Mouse (Mus musculus) left cerebral cortex, postnatal 10 days (tissue): ENCODE data around the gene Cym. TPM values are rescaled to one million over a fixed set of nuclear protein-coding genes. Genes with fewer than 3 reads are reported as not detected.

Source experiments
- DNase-seq, 2 experiments: peaks; one replicate each; pipeline ENCODE4 v3.0.0; 2021 to 2022; ENCODE audit warnings: low spot score in 2 of 2, mixed read lengths in 1 of 2; ENCODE audit errors: extremely low spot score in 1 of 2
- intact Hi-C: fragments of 180-260 bp; cut with DNase I; formaldehyde crosslinking; loops from one replicate; pipeline ENCODE4 v1.15.1; 2025
- total RNA-seq, 2 experiments: library from RNA; stranded (reverse); gene quantifications; 2 replicates each; pipeline ENCODE4 v1.2.3; 2021

Gene Cym
- total RNA-seq, 2 experiments from 2014 or later: 0.28 TPM; not detected in 1

DNA sequence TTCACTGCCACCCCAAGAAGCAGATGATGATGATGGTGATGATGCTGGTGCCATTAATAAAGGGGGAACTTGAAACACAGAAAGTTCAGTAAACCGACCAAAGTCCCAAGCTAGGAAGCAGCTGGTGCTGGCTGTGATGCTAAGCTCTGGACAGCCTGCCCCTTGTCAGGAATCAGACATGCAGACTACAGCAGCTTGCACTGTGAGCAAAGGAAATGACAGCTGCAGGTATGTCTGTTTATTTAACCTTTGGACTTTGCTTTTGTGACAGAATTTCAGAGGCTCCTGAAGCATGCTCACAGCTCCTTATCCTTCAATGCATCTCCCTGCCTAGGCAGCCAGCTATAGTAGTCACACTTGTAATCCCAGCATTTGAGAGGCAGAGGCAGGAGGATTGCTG, 9.0 kb upstream of the Cym start, which contains the start of gene A630076J17Rik:
A630076J17Rik (plus strand) TSS at position 88 of the 400 bp plus-strand sequence.
- DNase-seq: no peak
- intact Hi-C loops: loop anchor here (5.0 to 10.0 kb wide), 2 partner anchors 124 to 232 kb away; no protein-coding TSS in a partner anchor

DNA sequence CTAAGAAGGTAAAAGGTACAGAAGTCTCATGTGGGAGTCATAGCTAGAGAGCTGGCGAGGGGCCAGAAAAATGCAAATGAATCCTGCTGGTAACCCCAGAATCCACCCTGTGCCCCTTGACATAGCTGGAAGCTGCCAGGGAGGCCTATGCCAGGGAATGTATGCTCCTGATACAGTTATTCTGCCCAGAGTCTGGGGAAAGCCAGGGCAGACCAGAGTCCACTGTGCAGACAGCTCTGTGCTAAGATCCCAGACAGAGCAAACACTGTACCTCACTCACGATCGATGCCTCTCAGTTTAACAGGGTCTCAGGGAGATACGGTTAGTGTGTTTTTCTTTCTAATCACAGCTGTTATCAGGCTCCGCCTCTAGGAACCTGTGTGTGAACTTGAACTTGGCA, 8.3 kb upstream of the Cym start:
- intact Hi-C loops: loop anchor here (5.0 to 10.0 kb wide), 2 partner anchors 125 to 232 kb away; no protein-coding TSS in a partner anchor
- DNase-seq: no peak

DNA sequence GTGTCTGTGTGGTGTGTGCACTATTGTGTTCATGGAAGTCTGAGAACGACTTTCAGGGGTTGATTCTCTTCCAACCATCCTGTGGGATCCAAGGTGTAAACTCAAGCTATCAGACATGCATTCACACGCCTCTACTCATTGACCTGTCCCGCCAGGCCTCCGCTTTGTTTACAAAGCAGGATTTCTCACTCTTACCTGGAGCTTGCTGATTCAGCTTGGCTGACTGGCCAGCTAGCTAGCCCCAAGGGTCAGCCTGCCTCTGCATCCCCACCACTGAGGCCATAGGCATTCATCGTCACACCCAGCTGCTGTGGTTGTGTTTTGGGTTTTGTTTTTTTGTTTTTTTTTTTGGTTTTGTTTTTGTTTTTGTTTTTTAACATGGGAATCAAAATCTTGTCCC, 7.7 kb upstream of the Cym start:
- intact Hi-C loops: no loop called here
- DNase-seq: no peak

DNA sequence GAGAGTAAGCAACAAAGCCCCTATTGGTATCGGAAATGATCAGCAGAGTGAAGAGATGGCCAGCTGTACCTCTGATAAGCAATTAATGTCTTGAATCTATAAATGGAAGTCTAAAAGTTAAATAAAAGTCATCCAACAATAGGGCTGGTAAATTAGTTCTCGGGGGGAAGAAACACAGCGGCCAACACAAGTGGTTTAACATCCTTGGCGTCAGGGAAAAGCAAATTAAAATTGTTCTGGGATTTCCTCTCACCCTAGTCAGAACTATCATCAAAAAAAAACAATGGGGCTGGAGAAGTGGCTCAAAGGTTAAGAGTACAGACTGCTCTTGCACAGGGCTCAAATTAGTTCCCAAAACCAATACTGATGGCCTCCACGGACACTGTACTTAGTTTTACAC, 4.3 kb upstream of the Cym start:
- intact Hi-C loops: no loop called here
- no peak for DNase-seq

DNA sequence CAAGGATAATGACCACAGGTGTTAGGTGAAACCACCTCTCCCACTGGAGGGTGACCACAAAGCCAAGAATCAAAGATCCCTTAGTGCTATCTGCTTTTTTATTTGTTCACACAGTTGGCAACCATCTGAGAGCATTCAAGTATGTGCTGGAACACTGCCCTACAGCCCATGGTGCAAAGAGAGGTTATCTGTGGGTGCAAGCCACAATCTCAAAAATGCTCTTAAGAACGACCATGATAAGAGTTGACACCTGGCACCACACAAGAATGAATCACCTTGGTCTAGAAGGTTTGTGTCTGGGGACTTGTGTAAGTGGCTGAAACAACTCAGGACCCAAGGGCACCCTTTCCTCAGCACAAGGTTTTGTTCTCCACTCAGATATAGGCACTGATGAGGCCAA, 1.7 kb upstream of the Cym start:
- intact Hi-C loops: no loop called here

DNA sequence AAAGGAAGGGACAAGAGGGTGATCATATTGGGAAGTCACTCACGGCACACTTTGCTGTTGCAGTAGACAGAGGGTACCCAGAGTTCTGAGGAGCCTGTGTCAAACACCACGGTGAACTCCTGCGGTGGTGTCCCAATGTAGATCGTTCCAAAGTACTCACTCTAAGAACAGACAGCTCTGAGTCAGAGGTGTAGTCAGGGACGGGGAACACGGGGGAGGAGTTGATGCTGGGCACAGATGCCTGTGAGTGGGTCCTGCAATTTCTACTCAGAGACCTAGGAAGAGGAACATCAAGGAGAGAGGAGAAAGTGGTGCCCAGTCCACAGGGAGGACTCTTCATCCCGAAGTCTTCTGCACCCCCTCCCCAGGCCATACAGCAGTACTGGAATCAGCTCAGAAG, 3.0 kb downstream of the Cym start:
- no peak for DNase-seq
- intact Hi-C loops: no loop called here

More for the DNA sequence above, 1.7 kb upstream of the Cym start:
- DNase-seq: no peak

DNA sequence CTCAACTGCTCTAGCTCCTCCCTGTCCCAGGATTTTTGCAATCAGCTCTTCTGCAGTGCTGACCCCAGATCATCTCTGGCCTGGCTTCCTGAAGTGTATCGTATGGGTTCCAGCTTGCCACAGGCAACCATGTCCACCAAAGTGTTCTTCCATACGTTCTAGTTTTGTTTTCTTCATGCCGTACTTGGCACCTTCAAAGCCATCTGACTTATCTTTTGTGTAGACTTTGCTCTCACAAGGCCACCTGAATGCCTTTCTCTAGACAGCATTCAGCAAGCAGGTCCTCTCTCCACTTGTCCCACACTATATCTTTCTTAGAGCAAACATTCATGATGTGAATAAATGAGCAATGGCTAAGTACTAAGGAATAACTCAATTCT, 4.4 kb downstream of the Cym start:
- no peak for DNase-seq
- intact Hi-C loops: no loop called here

DNA sequence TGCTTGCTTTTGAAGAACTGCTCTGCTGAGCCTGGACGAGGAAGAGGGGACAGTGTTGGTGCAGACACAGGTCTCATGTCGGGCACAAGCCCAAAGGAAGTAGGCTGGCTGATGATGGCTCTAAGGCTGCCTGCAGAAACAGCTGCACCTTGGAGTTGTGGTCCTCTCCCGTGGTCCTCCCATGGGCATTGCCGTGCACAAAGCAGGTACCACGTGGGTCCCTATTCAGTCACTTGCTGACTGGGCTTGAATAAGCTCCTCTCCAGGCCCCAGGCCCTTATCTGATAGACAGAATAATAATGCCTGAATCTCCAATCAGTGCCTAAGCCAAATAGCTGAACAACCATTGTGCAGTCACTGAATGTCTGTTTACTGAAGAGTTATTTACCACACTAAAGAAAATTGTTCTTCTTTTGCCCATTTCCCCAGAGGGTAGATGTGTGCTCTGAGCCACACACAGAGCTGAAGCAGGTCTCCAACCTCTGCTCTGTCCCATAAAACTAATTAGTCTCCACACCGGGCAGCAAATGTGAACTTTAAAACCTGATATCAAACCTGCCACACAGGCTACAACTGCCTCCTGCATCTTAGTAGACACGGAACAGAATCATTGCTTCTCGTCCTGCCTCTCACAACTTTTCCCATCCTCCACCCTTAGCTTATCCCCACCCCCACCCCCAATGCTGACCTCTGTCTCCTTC, 5.0 kb downstream of the Cym start:
- DNase-seq: no peak
- intact Hi-C loops: no loop called here

DNA sequence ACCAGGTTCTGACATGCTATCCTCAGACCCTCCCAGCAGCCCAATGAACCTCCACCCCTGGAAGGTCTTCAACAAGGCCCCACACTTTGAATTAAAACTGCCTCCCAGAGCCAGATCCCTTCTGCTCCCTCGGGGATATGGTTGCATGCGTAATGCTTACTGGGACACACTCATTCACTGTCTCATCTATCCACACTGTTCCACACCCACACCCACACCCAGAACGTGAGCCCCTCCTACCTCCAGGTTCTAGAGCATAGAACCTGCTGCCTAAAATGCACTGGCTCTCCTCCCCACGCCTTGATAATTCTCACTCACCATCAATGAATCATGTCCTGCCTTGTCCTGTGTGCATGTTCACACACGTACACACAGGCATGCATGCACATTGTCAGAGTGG, 6.9 kb downstream of the Cym start:
- intact Hi-C loops: no loop called here
- no peak for DNase-seq

DNA sequence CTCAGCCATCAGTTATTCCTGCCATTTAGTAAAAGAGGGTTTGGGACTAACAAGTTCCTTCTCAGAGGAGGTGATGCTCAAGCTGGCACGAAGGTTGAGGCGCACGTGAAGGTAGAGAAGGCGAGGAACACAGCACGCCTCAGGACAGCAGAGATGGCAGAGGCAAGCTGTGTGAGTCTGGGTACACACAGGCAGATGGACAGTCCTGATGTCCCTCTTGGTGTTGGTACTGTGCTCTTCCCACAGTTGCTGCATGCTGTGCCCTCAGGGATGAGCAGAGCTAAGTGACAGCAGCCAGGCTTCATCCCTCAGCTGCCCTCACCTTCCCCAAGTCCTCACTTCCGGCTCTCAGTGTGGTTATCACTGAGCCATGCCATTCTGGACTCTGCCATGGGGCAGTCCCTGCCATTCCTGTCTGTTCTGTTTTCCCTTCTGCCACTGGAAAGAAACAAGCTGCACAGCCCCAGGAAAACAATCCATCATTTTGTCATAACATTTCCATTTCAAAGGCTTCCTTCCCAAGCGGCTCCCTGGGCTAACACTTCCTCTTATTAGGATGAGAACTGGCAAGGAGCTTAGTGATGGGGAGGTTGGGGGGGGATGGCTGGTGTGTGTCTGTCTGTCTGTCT, 13.8 kb downstream of the Cym start:
- DNase-seq: no peak
- intact Hi-C loops: loop anchor here (2.0 kb wide), 1 partner anchor 67 kb away; no protein-coding TSS in a partner anchor

DNA sequence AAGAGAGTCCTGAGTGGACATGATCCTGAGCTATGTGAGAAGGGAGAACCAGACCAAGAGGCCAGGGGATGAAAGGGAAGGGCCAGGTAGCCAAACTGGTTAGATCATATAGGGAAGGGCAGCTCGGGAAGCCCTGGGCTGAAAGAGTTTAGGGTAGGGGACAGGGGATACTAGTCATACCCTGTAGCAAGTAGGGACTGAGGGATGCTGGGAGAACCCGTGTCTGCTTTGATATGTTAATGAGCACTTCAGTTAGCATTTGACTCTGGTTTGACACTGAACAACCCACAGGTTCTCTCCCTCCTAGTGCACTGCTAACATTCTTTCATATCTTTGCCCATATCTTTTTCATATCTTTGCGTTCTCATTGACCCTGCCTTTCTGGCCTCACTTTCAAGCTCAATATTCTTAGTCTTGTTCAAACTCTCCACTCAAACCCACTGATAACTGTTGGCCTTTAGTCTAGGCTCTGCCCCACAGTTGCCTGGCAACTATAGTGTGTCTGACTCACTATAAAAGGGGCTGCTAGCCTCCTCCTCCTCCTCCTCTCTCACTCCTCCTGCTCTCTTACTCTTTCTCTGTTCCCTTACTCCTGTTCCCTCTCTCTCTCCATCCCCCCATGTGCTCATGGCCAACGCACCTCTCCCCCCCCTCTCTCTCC, 14.9 kb downstream of the Cym start:
- DNase-seq: no peak
- intact Hi-C loops: loop anchor here (2.0 kb wide), 1 partner anchor 68 kb away; no protein-coding TSS in a partner anchor

DNA sequence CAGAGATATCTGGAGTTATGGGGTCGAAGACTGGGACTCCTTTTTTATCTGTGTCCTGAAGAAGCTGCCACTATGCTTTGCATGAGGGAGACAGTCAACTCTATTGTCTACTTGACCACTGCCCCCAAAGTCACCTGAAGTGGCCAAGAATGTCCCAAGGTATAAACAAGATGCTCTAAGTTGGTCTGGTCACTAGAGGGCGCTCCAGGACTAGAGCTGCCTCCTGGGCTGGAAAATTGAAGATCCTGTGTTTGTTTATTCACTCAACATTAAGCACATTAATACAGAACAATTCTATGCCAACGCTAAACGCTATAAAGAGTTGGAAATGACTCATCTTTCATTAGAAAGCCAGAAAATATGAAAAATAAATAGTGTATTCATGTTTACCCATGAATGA, 15.5 kb downstream of the Cym start:
- DNase-seq: peak; percentile 37 to 75
- intact Hi-C loops: loop anchor here (2.0 kb wide), 1 partner anchor 69 kb away; no protein-coding TSS in a partner anchor

DNA sequence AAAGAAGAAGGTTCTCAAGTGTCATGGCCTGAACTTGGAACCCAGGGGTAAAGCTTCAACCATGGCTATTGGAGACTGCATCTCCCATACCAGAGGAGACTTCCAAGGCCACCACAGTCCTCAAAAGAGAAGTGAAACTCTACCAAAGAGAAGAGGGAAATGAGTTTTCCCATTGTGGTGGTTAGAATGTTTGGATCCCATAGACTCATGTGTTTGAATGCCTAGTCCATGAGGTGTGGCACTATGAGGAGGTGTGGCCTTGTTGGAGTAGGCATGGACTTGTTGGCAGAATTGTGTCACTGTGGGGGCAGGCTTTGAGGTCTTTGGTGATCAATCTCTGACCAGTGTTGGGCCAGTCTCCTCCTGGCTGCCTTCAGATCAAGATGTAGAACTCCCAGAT, 16.4 kb downstream of the Cym start:
- intact Hi-C loops: no loop called here
- no peak for DNase-seq

DNA sequence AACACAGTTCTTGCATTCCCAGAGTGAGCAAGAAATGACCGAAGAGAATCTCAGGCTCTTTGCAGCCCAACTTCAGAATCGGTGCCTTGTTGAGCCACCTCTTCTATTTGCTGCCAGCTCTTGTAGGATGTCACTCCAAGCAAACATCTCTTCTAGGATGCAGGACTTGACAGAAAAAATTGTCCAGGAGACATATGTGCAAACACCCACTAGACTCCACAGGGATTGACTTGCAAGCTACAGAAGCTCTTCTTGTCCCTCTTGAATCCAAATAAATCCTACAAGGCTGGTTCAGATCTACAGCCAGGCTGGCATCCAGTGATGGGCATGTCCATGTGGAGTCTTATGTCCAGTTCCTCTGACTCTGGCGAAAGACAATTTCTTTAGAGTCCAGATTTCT, 17.1 kb downstream of the Cym start:
- intact Hi-C loops: no loop called here
- no peak for DNase-seq

DNA sequence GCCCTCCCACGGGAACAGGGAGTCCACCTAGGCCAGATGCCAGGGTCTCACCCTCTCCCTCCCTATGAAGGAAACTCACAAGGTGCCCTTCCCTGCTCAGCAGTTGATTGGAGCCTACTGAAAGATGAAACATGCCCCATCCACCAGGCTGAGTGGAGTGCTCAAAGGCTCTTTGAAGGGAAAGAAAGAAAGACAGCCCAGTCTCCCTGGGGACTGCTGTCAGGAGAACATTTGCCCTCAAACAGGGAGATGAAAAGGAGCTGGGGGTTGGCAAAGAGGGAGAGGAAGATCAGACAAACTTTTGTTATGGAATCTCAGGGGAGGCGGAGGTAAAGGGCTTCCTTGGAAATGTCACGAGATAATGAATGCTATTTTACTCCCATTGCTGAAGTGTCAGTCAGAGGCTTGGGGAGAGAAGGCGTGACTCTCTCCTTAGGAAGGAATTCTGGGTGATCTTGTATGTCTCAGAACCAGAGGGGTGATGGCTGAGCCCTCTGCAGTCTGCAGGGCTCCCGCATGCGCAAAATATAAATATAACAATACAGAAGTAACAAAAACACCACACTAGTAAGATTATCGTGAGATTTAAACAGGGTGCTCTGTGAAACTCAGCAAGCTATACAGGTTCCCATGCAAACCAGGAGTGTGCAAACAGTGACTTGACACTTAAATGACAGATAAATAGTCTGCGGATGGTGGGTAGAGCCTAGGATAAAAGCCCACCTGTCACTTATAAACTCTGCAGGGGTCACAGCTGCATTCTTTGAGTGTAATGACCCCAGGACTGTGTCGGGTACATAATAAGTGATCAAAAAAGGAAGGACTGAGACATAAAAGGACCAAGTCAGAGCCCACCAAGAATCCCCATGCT, 20.0 kb downstream of the Cym start:
- intact Hi-C loops: no loop called here
- DNase-seq: no peak

DNA sequence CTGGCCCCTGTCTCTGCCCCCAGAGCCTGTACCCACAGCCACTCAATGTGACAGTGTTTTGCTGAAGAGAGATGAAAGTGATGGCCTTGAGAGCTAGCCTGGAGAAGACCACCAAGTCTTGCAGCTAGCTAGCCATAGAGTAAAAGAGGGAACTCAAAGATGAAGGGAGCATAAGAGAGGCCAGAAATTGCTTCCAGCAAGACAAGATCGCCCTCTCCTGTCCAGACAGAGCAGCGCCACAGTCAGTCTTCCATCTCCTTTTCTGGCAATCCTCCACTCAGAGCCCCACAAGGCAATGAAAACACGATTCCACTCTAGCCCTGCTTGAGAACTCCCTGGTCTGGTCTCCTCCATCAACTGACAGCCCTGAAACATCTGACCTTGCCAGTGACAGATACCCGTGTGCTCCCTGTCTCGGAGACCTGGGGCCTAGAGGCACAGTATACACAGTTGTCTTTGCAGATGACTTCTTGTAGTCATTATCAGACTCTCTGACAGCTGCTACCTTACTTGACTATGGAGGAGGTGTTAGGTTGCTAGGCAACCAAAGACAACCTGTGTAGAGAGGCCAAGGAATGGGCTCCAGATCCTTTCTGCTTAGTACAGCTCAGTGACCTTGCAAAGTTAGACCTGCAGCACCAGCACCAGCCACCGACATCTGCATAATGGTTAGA, 33.2 kb downstream of the Cym start:
- DNase-seq: peak; percentile 69 to 76
- intact Hi-C loops: loop anchor here (1.0 to 5.0 kb wide), 3 partner anchors 94 to 286 kb away; no protein-coding TSS in a partner anchor

DNA sequence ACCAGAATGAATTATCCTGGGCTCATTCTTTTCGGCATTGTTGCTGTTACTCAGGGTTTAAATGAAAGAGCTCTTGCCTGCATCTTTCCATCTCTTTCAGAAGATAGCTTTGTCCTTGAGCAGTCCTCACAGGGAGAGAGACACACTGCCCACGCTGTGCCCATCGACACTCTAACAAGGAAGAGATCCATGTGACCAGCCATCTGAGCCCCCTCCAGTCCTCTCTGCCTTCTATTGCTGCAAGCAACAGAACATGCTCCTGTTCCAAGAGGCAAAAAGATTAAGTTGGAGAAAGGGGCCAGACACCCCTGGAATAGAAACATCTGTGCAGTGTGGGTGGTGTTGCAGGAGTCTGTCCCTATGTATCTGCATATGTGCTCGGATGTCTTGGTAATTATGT, 34.5 kb downstream of the Cym start:
- no peak for DNase-seq
- intact Hi-C loops: loop anchor here (5.0 kb wide), 2 partner anchors 245 to 285 kb away; no protein-coding TSS in a partner anchor

DNA sequence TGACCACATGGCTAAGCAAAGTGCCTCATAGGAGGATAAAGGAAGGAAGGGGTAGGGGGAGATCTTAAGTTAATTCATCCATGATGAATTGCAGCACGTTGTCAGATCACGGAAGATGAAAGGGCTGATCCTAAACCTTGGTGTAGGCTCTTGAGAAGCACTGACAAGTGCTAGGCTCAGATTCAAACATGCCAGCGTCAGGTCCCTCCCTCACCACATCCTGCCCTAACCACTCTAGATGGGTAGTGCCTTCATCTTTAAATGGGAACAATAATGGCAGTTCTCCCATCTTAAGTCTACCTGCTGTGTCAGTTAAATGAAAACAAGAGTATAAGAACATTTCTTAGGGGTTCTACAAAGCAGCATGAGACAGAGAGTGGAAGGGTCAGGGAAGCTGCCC, 35.9 kb downstream of the Cym start:
- intact Hi-C loops: loop anchor here (5.0 kb wide), 2 partner anchors 243 to 283 kb away; no protein-coding TSS in a partner anchor
- no peak for DNase-seq
